Mouse (Mus musculus): ENCODE data around the gene Itsn2. TPM values are rescaled to one million over a fixed set of nuclear protein-coding genes. Genes with fewer than 3 reads are reported as not detected.
"Not testable (repeated sequence)": the region's sequence is repeated elsewhere in the genome, so short reads cannot be mapped to it uniquely, and the experiment has no call there.

Itsn2 gene
- total RNA-seq, 2 experiments from 2014 or later: 20.5 to 21.2 TPM

DNA sequence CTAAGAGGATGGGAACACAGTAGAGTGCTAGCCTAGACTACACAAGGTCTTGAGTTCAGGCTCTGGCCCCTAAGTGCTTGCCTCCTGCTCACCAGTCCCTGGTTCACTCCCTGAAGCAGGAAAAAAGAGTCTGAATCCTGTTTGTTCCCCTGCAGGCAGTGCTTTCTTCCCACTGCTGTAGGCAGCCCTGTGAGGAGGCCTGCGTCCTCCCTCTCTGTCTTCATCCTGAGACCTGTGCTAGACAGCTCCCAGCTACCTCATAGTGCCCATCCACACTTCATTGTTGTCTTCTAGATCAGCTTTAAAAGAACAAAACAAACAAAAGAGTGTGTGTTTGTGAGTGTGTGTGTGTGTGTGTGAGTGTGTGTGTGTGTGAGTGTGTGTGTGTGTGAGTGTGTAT is 102.1 kb downstream of the Itsn2 start:
- no peak for DNase-seq
- intact Hi-C loops (cut with DNase I; ENCODE audit: low total_unique reads): loop anchor here (10.0 kb wide), 1 partner anchor 70 kb away; the partner anchor contains the start of genes Fam228b and Pfn4

DNA sequence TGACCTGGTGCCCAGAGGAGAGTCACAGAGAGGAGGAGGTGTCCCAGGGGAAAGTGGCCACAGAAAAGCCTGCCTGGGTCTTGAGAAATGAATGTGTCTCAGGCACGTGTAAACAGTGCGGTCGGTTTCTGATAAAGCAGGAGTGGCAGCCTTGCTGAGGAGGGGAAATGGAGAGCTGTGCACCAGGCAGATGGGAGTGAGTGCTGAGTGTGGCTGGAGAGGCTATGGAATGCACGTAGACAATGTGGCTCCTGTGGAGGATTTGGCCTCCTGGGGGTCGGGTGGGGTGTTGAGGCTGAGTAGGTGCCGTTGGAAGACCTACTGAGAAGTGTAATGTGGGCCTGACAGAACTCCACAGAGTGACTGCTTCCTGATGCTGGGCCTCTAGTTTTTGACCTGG is 113.2 kb downstream of the Itsn2 start:
- DNase-seq: not testable (repeated sequence)

DNA sequence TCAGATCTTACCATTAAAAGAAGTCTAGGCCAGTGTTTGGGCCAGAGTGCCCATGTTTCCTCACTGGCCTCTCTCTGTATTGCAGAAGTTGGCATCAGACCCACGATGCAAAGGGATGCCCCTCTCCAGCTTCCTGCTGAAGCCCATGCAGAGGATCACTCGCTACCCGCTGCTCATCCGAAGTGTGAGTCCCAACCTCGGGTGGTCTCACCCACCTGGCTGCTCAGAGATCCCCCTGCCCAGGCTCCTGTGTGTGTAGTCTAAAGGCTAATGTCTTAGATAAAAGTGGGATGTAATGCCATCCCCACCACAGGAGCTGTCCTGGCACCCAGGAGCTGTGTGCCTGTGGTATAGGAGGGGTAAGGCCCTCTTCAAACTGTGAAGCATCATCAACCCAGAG is 113.7 kb downstream of the Itsn2 start:
- intact Hi-C loops (cut with DNase I; ENCODE audit: low total_unique reads): no loop called here
- DNase-seq: no peak

More for the DNA sequence above, 113.2 kb downstream of the Itsn2 start:
- intact Hi-C loops (cut with DNase I; ENCODE audit: low total_unique reads): not testable (repeated sequence)

DNA sequence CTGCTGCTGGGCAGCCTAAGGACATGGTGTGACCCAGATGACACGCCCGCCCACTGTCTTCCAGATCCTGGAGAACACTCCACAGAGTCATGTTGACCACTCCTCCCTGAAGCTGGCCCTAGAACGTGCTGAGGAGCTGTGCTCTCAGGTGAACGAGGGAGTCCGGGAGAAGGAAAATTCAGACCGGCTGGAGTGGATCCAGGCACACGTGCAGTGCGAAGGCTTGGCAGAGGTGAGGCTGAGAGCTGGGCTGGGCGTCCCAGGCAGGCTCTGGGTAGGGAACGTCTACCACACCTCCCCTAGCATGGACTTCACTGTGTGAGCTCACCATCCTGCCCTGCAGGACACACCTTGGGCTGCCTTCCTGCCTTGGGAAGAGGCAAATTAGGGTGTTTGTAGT is 114.5 kb downstream of the Itsn2 start:
- no peak for DNase-seq
- intact Hi-C loops (cut with DNase I; ENCODE audit: low total_unique reads): no loop called here

DNA sequence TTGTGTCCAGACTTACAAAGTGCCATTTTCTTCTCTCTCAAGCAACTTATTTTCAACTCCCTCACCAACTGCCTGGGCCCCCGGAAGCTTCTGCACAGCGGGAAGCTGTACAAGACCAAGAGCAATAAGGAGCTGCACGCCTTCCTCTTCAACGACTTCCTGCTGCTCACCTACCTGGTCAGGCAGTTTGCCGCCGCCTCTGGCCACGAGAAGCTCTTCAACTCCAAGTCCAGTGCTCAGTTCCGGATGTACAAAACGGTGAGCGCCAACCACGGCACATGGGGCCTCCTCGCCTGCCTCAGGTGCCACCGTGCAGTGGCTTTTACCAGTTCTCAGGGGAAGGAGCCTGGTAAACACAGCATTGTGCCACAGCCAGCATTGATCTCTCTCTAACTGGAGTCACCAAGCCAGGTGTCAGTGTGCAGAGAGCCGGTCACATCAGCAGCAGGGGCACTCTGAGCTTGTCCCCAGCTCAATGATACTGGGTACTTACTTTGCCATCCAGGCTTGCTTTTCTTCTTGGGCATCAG is 115.1 kb downstream of the Itsn2 start:
- no peak for DNase-seq
- intact Hi-C loops (cut with DNase I; ENCODE audit: low total_unique reads): no loop called here

DNA sequence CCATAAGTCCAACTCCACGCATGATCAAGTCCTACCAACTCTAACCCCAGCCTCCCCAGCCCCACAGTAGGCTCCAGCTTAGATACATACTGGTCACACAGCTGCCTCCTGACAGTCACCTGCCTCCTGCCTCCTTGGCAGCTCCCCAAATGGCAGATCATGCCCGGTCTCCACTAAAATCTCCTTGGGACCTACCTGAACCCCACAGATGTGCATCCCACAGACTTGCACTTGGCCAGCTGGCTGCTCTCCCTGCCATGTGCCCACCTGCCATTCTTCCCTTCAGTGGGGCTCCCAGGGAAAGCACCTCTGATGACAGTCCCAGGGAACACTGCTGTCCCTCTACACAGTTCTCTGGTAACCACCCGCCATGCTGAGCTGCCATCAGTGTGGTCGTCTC is 115.9 kb downstream of the Itsn2 start:
- no peak for DNase-seq

DNA sequence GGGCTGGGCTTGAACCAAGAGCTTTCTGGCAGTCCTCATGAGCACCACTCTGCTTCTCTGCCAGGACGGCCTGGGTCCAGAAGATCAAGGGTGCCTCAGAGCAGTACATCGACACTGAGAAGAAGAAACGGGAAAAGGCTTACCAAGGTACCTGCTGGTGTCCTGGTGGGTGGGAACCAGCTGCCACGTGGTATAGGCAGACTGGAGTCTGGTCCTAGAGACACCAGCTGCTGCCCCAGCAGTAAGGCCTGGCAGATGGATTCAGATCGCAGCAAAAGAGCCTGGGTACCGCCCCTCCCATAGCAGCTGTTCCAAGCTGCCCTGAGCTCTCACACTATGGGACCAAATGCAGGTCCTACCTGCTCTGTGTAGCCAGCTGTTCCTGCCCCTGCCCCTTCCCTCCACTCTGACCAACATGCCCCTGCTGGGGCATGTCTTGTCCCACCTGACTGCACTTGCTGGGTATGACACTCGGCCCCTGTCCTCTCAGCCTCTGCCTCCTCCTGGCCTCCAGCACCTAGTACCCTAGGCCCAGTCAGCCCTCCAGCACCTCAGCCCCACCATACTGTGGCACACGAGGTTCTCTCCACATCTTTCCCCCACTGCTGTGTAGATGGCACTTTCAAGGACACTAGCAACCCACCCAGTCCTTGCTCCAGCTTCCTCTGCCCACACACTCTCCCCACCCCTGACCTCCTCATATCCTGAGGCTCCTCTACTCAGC is 116.6 kb downstream of the Itsn2 start:
- intact Hi-C loops (cut with DNase I; ENCODE audit: low total_unique reads): no loop called here
- DNase-seq: no peak

More for the DNA sequence above, 115.9 kb downstream of the Itsn2 start:
- intact Hi-C loops (cut with DNase I; ENCODE audit: low total_unique reads): no loop called here

DNA sequence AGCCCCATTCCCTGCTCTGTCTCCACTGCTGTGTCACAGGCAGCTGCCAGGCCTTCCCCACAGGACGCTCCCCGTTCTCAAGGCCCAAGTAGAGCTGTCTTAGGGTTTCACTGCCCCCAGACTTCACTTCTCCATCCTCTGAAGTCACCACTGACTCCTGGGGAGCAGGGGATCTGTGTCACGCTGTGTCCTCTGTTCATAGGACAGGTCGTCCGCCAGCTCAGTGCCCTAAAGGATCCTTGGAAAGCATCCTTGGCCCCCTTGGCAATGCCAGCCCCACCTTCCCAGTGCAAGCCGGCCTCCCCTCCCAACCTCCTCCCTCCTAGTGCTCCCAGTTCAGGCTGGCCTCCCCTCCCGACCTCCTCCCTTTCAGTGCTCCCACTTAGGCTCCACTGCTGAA is 117.5 kb downstream of the Itsn2 start:
- intact Hi-C loops (cut with DNase I; ENCODE audit: low total_unique reads): no loop called here
- DNase-seq: no peak

DNA sequence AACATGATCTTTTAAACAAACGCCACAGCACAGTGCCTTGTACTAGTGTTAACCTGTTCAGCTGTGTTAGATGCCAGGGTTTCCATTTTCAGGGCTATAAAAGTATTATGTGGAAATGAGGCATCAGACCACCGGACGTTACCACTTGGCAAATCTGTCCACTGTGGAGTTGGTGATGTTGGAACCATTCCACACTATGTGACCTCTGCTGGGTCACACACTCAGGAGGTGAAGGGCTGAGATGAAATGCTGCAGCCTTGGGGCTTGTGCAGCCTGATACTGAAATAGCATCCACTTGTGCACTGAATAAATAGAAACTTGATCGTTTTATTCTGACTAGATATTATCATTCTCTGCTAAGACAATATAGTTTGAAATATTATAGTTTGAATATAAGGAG is 120.9 kb downstream of the Itsn2 start:
- intact Hi-C loops (cut with DNase I; ENCODE audit: low total_unique reads): no loop called here

DNA sequence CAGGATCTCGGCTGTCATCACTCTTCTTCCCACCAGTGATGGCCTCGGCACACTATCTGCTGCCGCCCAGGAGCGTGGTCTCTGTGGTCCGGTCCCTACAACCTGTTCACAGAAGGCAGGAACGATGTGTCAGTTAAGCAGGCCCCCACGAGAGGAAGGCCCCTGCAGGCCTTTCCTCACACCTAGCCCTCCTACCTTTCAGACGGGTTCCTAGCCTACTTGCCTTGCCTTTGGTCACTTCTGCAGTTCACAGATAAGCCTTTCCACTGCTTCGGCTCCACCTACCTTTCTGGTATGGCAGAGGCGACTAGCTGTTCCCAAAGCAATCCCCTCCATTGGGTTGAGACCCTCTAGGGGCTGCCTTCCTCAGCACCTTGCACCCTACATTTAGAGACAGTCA is 123.2 kb downstream of the Itsn2 start:
- no peak for DNase-seq
- intact Hi-C loops (cut with DNase I; ENCODE audit: low total_unique reads): no loop called here

More for the DNA sequence above, 120.9 kb downstream of the Itsn2 start:
- DNase-seq: no peak

DNA sequence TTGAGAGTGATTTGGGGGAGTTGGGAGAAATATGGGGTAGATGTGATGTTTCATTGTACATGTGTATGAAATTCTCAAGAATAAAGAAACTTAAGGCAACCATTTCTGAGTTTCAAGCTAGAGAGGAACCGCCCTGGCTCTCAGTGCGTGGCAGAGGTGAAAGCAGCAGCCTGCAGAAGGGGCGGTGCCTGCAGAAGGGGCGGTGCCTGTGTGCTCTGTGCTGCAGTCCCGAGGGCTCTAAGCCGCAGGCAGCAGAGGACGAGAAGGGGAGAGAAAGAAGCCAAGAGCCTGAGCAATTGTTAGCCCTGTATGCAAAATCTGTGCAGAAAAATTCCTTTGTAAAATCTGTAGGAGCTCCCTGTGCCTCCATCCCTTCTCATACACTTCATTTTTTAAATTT is 125.0 kb downstream of the Itsn2 start:
- intact Hi-C loops (cut with DNase I; ENCODE audit: low total_unique reads): no loop called here
- no peak for DNase-seq

DNA sequence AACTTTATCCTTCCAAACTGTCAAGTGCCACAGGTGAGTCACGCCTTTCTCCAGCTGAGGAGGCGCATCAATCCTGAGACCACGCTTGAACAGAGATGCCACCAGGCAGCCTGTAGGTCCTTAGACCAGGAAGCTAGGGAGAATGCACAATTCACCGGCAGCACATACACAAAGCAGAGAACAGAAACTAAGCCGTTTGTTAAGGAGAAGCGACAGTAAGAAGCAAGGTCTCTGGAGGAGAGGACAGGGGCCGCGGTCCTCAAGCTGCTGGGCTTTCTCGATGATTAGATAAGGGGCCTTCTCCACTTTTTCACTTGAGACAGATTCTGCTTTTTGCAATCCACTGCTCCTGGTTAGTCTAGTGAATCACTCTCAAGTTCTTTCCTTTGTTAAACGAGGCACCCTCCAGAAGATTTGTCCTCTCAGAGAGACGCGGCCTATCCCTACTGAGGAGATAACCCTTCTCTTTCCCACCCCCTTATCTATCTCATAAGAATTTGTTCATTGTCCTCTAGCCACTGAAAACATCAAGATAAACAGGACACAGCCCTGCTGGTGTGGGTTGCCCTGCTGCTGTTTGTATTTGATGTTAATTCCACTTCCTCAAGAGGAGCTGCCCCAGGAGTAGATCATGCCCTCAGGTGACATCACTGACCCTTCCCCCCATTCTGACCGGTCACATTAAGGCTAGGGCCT is 126.8 kb downstream of the Itsn2 start:
- intact Hi-C loops (cut with DNase I; ENCODE audit: low total_unique reads): no loop called here
- no peak for DNase-seq

DNA sequence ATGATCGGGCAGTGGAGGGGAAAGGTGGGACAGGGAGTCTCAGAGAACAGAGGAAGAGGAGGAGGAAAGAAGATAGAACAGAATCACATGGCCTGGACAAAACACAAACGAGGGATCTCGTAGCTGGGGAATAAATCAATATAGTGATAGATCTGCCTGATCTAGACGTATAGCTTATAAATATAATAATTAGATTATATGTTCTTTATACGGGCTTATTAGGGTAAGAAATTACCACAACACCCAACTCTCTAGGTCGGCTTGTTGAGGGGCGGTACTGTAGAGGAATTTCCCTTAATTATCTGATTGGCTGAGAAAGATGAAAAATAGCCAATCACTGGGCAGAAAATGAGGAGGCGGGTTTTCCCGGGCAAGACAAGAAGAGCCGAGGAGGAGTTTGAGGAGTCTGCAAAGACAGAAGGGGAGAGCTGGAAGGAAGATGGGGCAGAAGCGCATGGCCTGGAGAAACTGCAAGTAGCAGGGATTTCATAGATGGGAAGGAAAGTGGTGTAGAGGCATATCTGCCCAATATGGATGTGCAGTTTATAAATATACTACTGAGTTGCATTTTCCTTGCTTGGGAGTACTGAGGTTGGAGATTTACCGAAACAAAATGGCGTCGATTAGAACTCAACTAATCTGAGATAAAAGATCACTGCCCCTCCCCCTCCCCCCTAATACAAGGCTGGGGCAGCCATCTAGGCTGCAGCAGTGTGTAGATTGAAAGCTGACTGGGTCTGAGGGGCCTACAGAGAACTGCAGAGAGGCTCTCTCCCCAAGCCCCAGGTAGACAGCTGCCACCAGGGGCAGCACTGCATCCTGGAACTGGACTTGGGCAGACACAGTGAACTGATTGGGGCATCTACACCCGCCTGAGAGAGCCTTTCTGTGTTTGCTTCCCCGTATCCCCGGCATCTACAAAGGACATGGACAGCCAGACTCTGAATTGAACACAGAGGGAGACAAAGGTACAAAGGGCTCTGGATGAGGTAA is 127.6 kb downstream of the Itsn2 start:
- no peak for DNase-seq
- intact Hi-C loops (cut with DNase I; ENCODE audit: low total_unique reads): no loop called here

DNA sequence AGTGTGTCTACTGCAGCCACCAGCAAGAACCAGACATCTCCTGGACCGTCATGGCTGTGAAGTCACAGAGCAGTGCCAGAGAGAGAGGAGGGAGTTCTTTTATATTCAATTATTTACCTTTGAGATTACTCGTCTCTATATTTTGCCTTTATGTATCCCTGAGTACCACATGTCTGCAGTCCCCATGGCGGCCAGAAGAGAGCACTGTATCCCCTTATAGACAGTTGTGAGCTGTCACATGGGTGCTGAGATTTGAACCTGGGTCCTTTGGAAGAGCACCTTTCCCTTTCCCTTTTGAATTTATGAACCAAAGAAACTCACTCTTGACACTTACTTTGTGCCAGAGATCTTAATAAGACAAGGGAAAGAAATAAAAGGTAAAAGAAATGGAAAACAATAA is 136.7 kb downstream of the Itsn2 start:
- no peak for DNase-seq

DNA sequence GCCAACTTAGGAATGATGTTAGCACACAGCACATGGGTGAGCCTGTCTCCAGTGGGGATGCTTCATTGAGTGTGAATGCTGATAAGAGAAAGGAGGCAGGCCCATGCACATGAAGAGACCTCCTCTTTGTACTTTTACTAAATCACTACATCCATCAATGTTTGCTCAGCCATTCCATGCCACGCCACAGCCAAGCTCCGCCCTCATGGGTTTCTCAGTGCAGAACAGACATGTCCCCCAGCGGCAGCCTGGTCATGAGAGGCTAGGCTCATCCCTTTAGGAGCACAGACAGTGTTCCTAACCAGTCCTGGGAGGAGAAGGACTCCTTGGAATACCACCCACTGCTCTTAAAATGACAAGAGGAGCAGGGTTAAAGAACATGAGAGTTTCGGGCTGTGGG is 139.2 kb downstream of the Itsn2 start:
- intact Hi-C loops (cut with DNase I; ENCODE audit: low total_unique reads): no loop called here
- no peak for DNase-seq

More for the DNA sequence above, 136.7 kb downstream of the Itsn2 start:
- intact Hi-C loops (cut with DNase I; ENCODE audit: low total_unique reads): no loop called here

DNA sequence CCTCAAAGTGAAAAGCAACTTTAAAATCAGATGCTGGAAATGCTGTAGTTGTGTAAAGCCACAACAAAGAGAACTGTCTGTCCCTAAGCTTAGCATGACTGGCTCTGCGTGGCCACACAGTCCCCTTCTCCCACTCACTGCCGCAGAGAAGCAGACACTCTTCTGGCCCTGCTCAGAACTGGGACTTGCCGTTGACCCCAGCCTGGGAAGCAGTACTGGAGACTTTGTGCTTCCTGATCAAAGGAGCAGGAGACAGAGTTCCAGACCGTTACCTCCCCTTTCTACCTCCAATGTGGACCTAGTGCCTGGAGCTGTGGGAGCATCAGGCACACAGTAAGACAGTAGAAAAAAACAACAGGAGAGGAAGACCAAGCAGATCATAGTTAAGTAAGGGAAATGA is 139.9 kb downstream of the Itsn2 start:
- intact Hi-C loops (cut with DNase I; ENCODE audit: low total_unique reads): no loop called here
- DNase-seq: no peak

DNA sequence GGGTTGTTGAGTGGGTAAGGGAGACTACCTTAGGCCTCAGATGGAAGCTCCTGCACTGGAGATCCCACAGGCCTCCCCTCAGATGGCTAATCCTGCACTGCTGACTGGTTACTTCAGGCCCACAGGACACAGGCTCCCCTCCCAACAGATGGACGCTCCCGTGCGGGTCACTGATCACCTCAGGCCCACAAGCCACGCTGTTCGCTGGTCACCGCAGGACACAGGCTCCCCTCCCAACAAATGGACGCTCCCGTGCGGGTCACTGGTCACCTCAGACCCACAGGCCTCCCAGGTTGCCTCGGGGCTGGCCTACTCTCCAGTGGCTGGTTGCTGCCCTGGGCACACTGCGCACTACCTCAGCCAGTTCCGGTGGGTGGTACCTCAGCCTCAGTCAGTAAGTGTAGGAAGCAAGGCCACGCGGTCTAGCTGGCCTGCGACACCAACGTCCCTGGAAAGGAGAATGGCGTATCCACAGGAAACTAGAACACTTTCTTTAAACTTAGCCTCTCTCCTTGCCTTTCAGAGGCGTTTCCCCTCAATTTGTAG is 145.7 kb downstream of the Itsn2 start, which contains the start of gene Fam228a:
TSS of gene Fam228a (minus strand) at position 400 of the 546 bp plus-strand sequence.
- no peak for DNase-seq
- intact Hi-C loops (cut with DNase I; ENCODE audit: low total_unique reads): no loop called here

DNA sequence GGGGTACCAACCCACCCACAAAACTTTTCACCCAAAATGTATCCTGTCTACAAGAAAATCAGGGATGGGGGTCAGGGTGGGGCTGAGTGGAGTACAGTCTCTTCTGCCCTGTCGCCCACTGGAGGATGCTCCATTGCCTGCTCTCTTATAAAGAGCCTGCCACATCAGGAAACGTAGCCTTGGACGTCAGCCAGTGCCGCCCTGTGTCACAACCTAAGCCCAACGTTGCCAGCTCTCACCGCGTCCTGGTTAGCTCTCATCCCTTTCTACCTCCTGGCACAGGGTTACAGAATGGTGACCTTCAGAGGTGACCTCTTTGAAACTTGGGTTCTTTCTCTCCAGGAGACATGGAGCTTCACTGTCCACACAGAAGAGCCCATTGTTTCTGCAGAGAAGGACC is 148.4 kb downstream of the Itsn2 start:
- intact Hi-C loops (cut with DNase I; ENCODE audit: low total_unique reads): no loop called here
- DNase-seq: no peak

DNA sequence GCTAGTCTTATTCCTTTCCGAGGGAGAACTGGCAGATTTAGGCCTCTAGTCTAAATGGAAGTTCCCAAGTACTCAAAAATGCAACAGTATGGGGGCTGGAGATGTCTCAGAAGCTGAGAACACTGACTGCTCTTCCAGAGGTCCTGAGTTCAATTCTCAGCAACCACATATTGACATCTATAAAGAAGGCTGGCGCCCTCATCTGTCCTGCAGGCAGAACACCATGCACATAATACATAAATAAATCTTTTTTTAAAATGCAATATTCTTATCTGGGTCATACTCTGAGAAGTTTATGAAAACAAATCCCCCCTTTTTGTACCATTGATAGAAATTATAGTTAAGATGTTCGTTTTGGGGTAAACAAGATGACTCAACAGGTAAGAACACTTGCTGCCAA is 149.7 kb downstream of the Itsn2 start:
- no peak for DNase-seq
- intact Hi-C loops (cut with DNase I; ENCODE audit: low total_unique reads): no loop called here

All from gastrocnemius, postnatal 14 days (tissue).